ENCODE assay signal across 26 mouse cellular contexts in genomic region chr9:23269087-23269486, GRCm38 (mm10). TPM values are rescaled to one million over a fixed set of nuclear protein-coding genes. Genes with fewer than 3 reads are reported as not detected.
DNase-seq lines count a peak whose midpoint lies in the region; ATAC-seq and TF ChIP-seq lines count a peak whose summit lies in the region.
"Had no signal": no experiment of that assay in that cellular context is flagged by ENCODE, and none has a peak within 500 bp of the region (broad histone marks: within the 10 kb centered on the region; RNA-seq: fewer than 3 reads in every experiment).

No protein-coding gene starts in this region.

- peaks cover 5% of the 10 kb centered on the region; the same call in 1 of the 2 replicates for H3K4me1 ChIP-seq in forebrain, embryonic 15.5 days
- H3K4me1 ChIP-seq in forebrain, embryonic 11.5 days (replicated peaks; ENCODE audit: control insufficient read depth, insufficient read depth, low read length): no peaks in the 10 kb centered on the region
- H3K4me1 ChIP-seq in heart, embryonic 14.5 days (ENCODE audit: control insufficient read depth in 2 of 2, insufficient read depth in 2 of 2, low read length in 2 of 2): peaks cover 8 to 13% of the 10 kb centered on the region in 2 experiments; a peak in 3 of 4 replicates
- H3K4me1 ChIP-seq in heart, adult 2 months (ENCODE audit: control insufficient read depth, insufficient read depth, low read length): no peaks in the 10 kb centered on the region
- H3K4me1 ChIP-seq in kidney, embryonic 16.5 days (ENCODE audit: insufficient read depth, low read length): no peaks in the 10 kb centered on the region
- H3K4me1 ChIP-seq: hindbrain, embryonic 12.5 days; liver, embryonic 13.5 days; midbrain, embryonic 15.5 days; neural tube, embryonic 12.5 days had no signal

- DNase-seq in forebrain, embryonic 11.5 days (ENCODE audit: low spot score): no peak
- DNase-seq in heart, adult 2 months: no peak
- no peak for DNase-seq in kidney, adult 8-10 months
- DNase-seq in urinary bladder, postnatal 10 days (ENCODE audit: low spot score): no peak
- DNase-seq: adrenal gland, postnatal 25 days; cerebellum, adult 9-10 months; gastrocnemius, postnatal 25 days; kidney, adult 18-20 months; layer of hippocampus, adult 9-11 months; liver, embryonic 13.5 days; lung, adult 2 months; lung, postnatal 14 days; right cerebral cortex, postnatal 14 days; thymus, adult 2 months; thymus, postnatal 4 days had no signal

- H3K9ac ChIP-seq in forebrain, embryonic 15.5 days (replicated peaks): no peak overlapping the region
- H3K9ac ChIP-seq in forebrain, embryonic 11.5 days (ENCODE audit: low read length): no peak overlapping the region
- no peak overlapping the region for H3K9ac ChIP-seq in heart, embryonic 14.5 days (ENCODE audit: low read length)
- H3K9ac ChIP-seq in heart, adult 2 months (ENCODE audit: low read depth, low read length): no peak overlapping the region
- no peak overlapping the region for H3K9ac ChIP-seq in kidney, embryonic 16.5 days (replicated peaks; ENCODE audit: low read length)
- H3K9ac ChIP-seq: hindbrain, embryonic 12.5 days; liver, embryonic 13.5 days; midbrain, embryonic 15.5 days; neural tube, embryonic 12.5 days had no signal

- H3K9me3 ChIP-seq in forebrain, embryonic 15.5 days: no peaks in the 10 kb centered on the region
- H3K9me3 ChIP-seq in forebrain, embryonic 11.5 days (ENCODE audit: control insufficient read depth, low read length): no peaks in the 10 kb centered on the region
- H3K9me3 ChIP-seq in heart, embryonic 14.5 days (ENCODE audit: control insufficient read depth, low read length): no peaks in the 10 kb centered on the region
- H3K9me3 ChIP-seq in kidney, embryonic 16.5 days (ENCODE audit: low read length): no peaks in the 10 kb centered on the region
- H3K9me3 ChIP-seq: heart, embryonic 10.5 days; hindbrain, embryonic 12.5 days; liver, embryonic 13.5 days; midbrain, embryonic 15.5 days; neural tube, embryonic 12.5 days had no signal

- H3K27ac ChIP-seq in forebrain, embryonic 15.5 days (replicated peaks): no peak overlapping the region; the same call in 1 of the 2 replicates
- no peak overlapping the region for H3K27ac ChIP-seq in forebrain, embryonic 11.5 days (ENCODE audit: low read depth, low read length)
- no peak overlapping the region for H3K27ac ChIP-seq in heart, embryonic 14.5 days (replicated peaks in 1 of 2; ENCODE audit: control insufficient read depth in 1 of 2, insufficient read depth in 1 of 2, low read depth in 2 of 2, low read length in 2 of 2)
- no peak overlapping the region for H3K27ac ChIP-seq in heart, adult 2 months
- no peak overlapping the region for H3K27ac ChIP-seq in kidney, embryonic 16.5 days (ENCODE audit: low read length)
- H3K27ac ChIP-seq: hindbrain, embryonic 12.5 days; left cerebral cortex, adult 2 months; liver, embryonic 13.5 days; midbrain, embryonic 15.5 days; neural tube, embryonic 12.5 days; stomach, postnatal 0 days had no signal

- no peaks in the 10 kb centered on the region for H3K27me3 ChIP-seq in forebrain, embryonic 15.5 days
- H3K27me3 ChIP-seq in forebrain, embryonic 11.5 days (ENCODE audit: control insufficient read depth, insufficient read depth, low read length): no peaks in the 10 kb centered on the region
- no peaks in the 10 kb centered on the region for H3K27me3 ChIP-seq in heart, embryonic 14.5 days (ENCODE audit: control insufficient read depth, insufficient read depth, low read length)
- no peaks in the 10 kb centered on the region for H3K27me3 ChIP-seq in heart, adult 2 months (ENCODE audit: control insufficient read depth, insufficient read depth, low read length)
- no peaks in the 10 kb centered on the region for H3K27me3 ChIP-seq in kidney, embryonic 16.5 days (ENCODE audit: insufficient read depth, low read length)
- H3K27me3 ChIP-seq: hindbrain, embryonic 12.5 days; liver, embryonic 13.5 days; midbrain, embryonic 15.5 days; neural tube, embryonic 12.5 days had no signal

- no peaks in the 10 kb centered on the region for H3K36me3 ChIP-seq in forebrain, embryonic 15.5 days
- H3K36me3 ChIP-seq in forebrain, embryonic 11.5 days (ENCODE audit: control insufficient read depth, insufficient read depth, low read length): no peaks in the 10 kb centered on the region
- H3K36me3 ChIP-seq in heart, embryonic 14.5 days (ENCODE audit: control insufficient read depth, insufficient read depth, low read length): no peaks in the 10 kb centered on the region
- H3K36me3 ChIP-seq in heart, adult 2 months (ENCODE audit: control insufficient read depth, insufficient read depth, low read length): no peaks in the 10 kb centered on the region
- H3K36me3 ChIP-seq in kidney, embryonic 16.5 days (ENCODE audit: insufficient read depth, low read length): no peaks in the 10 kb centered on the region
- H3K36me3 ChIP-seq: heart, embryonic 10.5 days; hindbrain, embryonic 12.5 days; liver, embryonic 13.5 days; midbrain, embryonic 15.5 days; neural tube, embryonic 12.5 days had no signal

- intact Hi-C loops in heart, adult 2 months (cut with DNase I): no loop called here

- ATAC-seq in forebrain, embryonic 15.5 days (replicated peaks): peak; percentile 52
- no peak for ATAC-seq in forebrain, embryonic 11.5 days (replicated peaks; ENCODE audit: low FRiP score)
- no peak for ATAC-seq in heart, embryonic 14.5 days (ENCODE audit: insufficient number of reproducible peaks, insufficient read depth, low FRiP score, low read depth)
- 0 out of 2 replicates have a peak, but pooled peaks have one; percentile 6 for ATAC-seq in kidney, embryonic 16.5 days (ENCODE audit: low FRiP score, low TSS enrichment)
- ATAC-seq: inflammation-experienced regulatory T-cells, adult 6 months; midbrain, embryonic 15.5 days had no signal

- no peak for TF ChIP-seq POLR2A in heart, adult 2 months (IDR thresholded peaks at IDR 0.05; ENCODE audit: insufficient read depth, low read depth, low read length)

- no peak overlapping the region for H3K4me2 ChIP-seq in forebrain, embryonic 15.5 days (replicated peaks)
- no peak overlapping the region for H3K4me2 ChIP-seq in forebrain, embryonic 11.5 days (ENCODE audit: low read depth, low read length, severe bottlenecking)
- H3K4me2 ChIP-seq in heart, embryonic 14.5 days (ENCODE audit: low read length): peak overlapping the region; percentile 39
- H3K4me2 ChIP-seq in kidney, embryonic 16.5 days (replicated peaks; ENCODE audit: low read depth, low read length): no peak overlapping the region
- H3K4me2 ChIP-seq: hindbrain, embryonic 12.5 days; liver, embryonic 13.5 days; midbrain, embryonic 15.5 days; neural tube, embryonic 12.5 days had no signal

- 45% methylated on average over 2 of the region's 2 CpGs for WGBS in forebrain, embryonic 15.5 days
- WGBS in forebrain, embryonic 11.5 days: 72% methylated on average over 2 of the region's 2 CpGs
- WGBS in heart, embryonic 14.5 days: 57% methylated on average over 2 of the region's 2 CpGs
- WGBS in heart, adult 2 months: 51% methylated on average over 2 of the region's 2 CpGs
- 42% methylated on average over 2 of the region's 2 CpGs for whole genome bisulfite sequencing in kidney, embryonic 16.5 days

- no peak for TF ChIP-seq CTCF in heart, adult 2 months (IDR thresholded peaks at IDR 0.05)

- no peak for TF ChIP-seq EP300 in heart, adult 2 months (IDR thresholded peaks at IDR 0.05; ENCODE audit: insufficient read depth, low read depth, low read length)

- H3K79me2 ChIP-seq in heart, adult 2 months (replicated peaks; ENCODE audit: control insufficient read depth, insufficient read depth, low read length): no peaks in the 10 kb centered on the region

- no peak overlapping the region for H3K4me3 ChIP-seq in forebrain, embryonic 15.5 days
- no peak overlapping the region for H3K4me3 ChIP-seq in forebrain, embryonic 11.5 days (ENCODE audit: low read depth, low read length)
- no peak overlapping the region for H3K4me3 ChIP-seq in heart, embryonic 14.5 days (ENCODE audit: control insufficient read depth in 1 of 2, insufficient read depth in 1 of 2, low read depth in 1 of 2, low read length in 2 of 2)
- H3K4me3 ChIP-seq in heart, adult 2 months: no peak overlapping the region
- H3K4me3 ChIP-seq in kidney, embryonic 16.5 days (ENCODE audit: low read length): no peak overlapping the region
- H3K4me3 ChIP-seq: heart, embryonic 10.5 days; hindbrain, embryonic 12.5 days; left cerebral cortex, adult 2 months; liver, embryonic 13.5 days; midbrain, embryonic 15.5 days; neural tube, embryonic 12.5 days had no signal

RNA-seq across cellular contexts. Expression of gene Bmper, which starts 46.2 kb away (rescaled TPM):
- polyA plus RNA-seq in forebrain, embryonic 15.5 days (2015; fragmentation: Nextera tagmentation; extraction: Ambion mirVana): 13.7 and 17.0 TPM in 2 replicates
- polyA plus RNA-seq in forebrain, embryonic 11.5 days (2014; fragmentation: Nextera tagmentation; extraction: Ambion mirVana): 8.5 and 10.5 TPM in 2 replicates
- 6.5 and 7.9 TPM in 2 replicates for polyA plus RNA-seq in heart, embryonic 14.5 days (2014; fragmentation: Nextera tagmentation; extraction: Ambion mirVana)
- total RNA-seq in heart, adult 2 months (2021): 1 to 10 TPM; 2.6 to 4.3 TPM
- polyA plus RNA-seq in heart, adult 2 months (2012; rRNA removed): 1.9 and 2.6 TPM in 2 replicates
- polyA plus RNA-seq in kidney, embryonic 16.5 days (2015; fragmentation: Nextera tagmentation; extraction: Ambion mirVana): 20.3 and 21.0 TPM in 2 replicates
- total RNA-seq: megakaryocyte, adult 5-6 weeks had no signal
- polyA plus RNA-seq: inflammation-experienced regulatory T-cells, adult 6 months had no signal

Comparison
In these comparisons a context has a peak if more than half of its experiments do, and no peak if none do; other contexts are left out.
1. ATAC-seq: peak in forebrain, embryonic 15.5 days (single experiment) and kidney, embryonic 16.5 days (single experiment); none in forebrain, embryonic 11.5 days (single experiment) and heart, embryonic 14.5 days (single experiment).